Mouse (Mus musculus): ENCODE data around the gene Gm9745. TPM values are rescaled to one million over a fixed set of nuclear protein-coding genes. Genes with fewer than 3 reads are reported as not detected.
"Not testable (repeated sequence)": the region's sequence is repeated elsewhere in the genome, so short reads cannot be mapped to it uniquely, and the experiment has no call there.

Gm9745 gene
- polyA plus RNA-seq, 2 experiments from 2014 or later, result not detected

- ATAC-seq, result not testable (repeated sequence)
These were observed 42.0 kb downstream of the Gm9745 start for GRCm38 (mm10) chr13:8905986-8906385.

Other genes with a start within 250 kb of the Gm9745 start
- 10 to 100 TPM; 40.3 to 48.3 TPM for gene Wdr37, start 76.3 kb downstream of the Gm9745 start, polyA plus RNA-seq (2017; shearing (Covaris generic))
- 10 to 100 TPM; 35.2 to 40.3 TPM for gene Idi1, start 62.7 kb downstream of the Gm9745 start, polyA plus RNA-seq (2017; shearing (Covaris generic))
- not detected for gene Idi2, start 4.6 kb upstream of the Gm9745 start, polyA plus RNA-seq (2017; shearing (Covaris generic))
- gene Gtpbp4, start 47.9 kb upstream of the Gm9745 start, polyA plus RNA-seq (2017; shearing (Covaris generic)), result 10 to 100 TPM; 77.4 to 90.5 TPM
- 10 to 100 TPM; 23.7 to 32.8 TPM for gene Larp4b, start 145.7 kb upstream of the Gm9745 start, polyA plus RNA-seq (2017; shearing (Covaris generic))